Mouse (Mus musculus) C2C12 (cell line): ENCODE data around the gene Ube2f. TPM values are rescaled to one million over a fixed set of nuclear protein-coding genes. Genes with fewer than 3 reads are reported as not detected.

Experiments
- H3K27me3 ChIP-seq: one replicate; pipeline ENCODE4 v1.6.1; 2011; ENCODE audit not compliant: control insufficient read depth, insufficient read depth, insufficient read length
- H3K36me3 ChIP-seq: one replicate; pipeline ENCODE4 v1.6.1; 2011; ENCODE audit not compliant: control insufficient read depth, insufficient read depth
- H3K4me3 ChIP-seq: one replicate; pipeline ENCODE4 v1.5.1; 2011; ENCODE audit warnings: mild to moderate bottlenecking, control low read depth; ENCODE audit not compliant: poor library complexity, insufficient read depth, severe bottlenecking
- H3K79me2 ChIP-seq: one replicate; pipeline ENCODE4 v1.6.1; 2011; ENCODE audit not compliant: control insufficient read depth, insufficient read depth
- H3K79me3 ChIP-seq: one replicate; pipeline ENCODE4 v1.6.1; 2011; ENCODE audit warnings: low read depth, control low read depth
- H3ac ChIP-seq: one replicate; pipeline ENCODE3; 2011; ENCODE audit warnings: low read depth; ENCODE audit not compliant: control insufficient read depth, insufficient read length
- CEBPB ChIP-seq: IDR thresholded peaks from one replicate; pipeline ENCODE4 v1.6.1; 2011; ENCODE audit warnings: low read depth, mild to moderate bottlenecking, control low read depth, moderate library complexity
- CTCF ChIP-seq: IDR thresholded peaks from one replicate; pipeline ENCODE4 v1.5.1; 2011; ENCODE audit not compliant: control insufficient read depth, insufficient read depth, insufficient read length
- FOSL1 ChIP-seq: IDR thresholded peaks from one replicate; pipeline ENCODE4 v1.8.0; 2011; ENCODE audit warnings: mild to moderate bottlenecking, low read length; ENCODE audit not compliant: poor library complexity, insufficient read depth, severe bottlenecking
- MAX ChIP-seq: IDR thresholded peaks from one replicate; pipeline ENCODE4 v1.6.1; 2011; ENCODE audit warnings: mild to moderate bottlenecking, control low read depth
- MYOD1 ChIP-seq: IDR thresholded peaks from one replicate; pipeline ENCODE4 v1.6.1; 2011; ENCODE audit warnings: low read depth; ENCODE audit not compliant: control insufficient read depth, insufficient read length
- MYOG ChIP-seq: IDR thresholded peaks from one replicate; pipeline ENCODE4 v1.6.1; 2011; ENCODE audit not compliant: control insufficient read depth, insufficient read length; ENCODE audit errors: extremely low read depth
- USF1 ChIP-seq: IDR thresholded peaks from one replicate; pipeline ENCODE4 v1.6.1; 2011; ENCODE audit warnings: low read depth, mild to moderate bottlenecking, control low read depth, moderate library complexity
- long read RNA-seq, 2 experiments: library from polyadenylated mRNA; unstranded; transcript quantifications; one replicate each; pipeline ENCODE4 v2.0.0; 2019 to 2020
- polyA plus RNA-seq: library from polyadenylated mRNA; unstranded; fragments of >200 nt; fragmentation: generic; extraction: Trizol; gene quantifications from one replicate; pipeline ENCODE4 v1.2.1, GENCODE M21; 2012; ENCODE audit warnings: missing spikeins

Gene Ube2f
- 71.0 TPM for polyA plus RNA-seq
- long read RNA-seq, experiment 1, full-length matches to known transcripts = 46 of 54 reads
- long read RNA-seq, experiment 1, partial matches to known transcripts = 2 of 54 reads
- long read RNA-seq, experiment 1, other reads (novel, unspliced or antisense) = 6 of 54 reads
- long read RNA-seq, experiment 2, full-length matches to known transcripts = 115 of 140 reads
- long read RNA-seq, experiment 2, partial matches to known transcripts = 1 of 140 reads
- long read RNA-seq, experiment 2, other reads (novel, unspliced or antisense) = 24 of 140 reads

DNA sequence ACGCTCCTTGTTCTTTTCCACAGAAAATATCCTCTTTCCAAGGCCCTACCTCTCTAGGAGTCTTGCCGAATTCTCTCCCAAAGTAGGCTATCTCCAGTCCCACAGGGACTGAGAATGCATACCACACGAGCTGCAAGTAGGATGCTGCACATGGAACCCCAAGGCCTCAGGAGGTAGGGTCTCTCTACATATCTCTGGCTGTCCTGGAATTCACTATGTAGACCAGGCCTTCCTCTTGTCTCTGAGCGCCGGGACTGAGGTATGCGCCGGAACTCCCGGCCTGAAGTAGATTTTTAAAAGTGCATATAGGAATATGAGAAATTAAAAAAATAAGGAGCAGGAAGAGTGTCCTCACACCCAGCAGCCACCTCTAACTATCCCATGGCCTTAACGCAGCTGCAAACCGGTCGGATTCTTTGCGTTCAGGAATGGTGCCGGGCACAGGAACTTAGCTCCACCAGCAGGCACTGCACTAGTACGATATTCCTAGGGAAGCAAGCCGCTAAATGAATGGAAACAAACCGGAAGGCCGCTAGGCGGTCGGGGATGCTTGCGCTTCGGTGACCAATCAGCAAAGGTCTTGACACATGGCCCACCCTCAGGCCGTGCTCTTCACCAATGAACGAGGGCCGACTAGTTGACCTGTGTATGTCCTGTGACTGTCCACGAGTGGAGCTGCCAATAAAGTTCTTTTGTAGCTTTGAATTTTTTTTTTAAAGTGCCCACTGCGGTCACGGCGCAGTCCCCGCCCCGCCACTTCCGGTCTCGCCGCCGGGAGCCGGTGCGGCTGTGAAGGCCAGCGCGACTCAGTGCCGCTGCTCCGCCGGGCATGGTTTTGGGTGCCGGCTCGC lies at the start of gene Ube2f:
TSS of gene Ube2f (plus strand) at position 741 of the 851 bp plus-strand sequence.
- peaks cover 6% of the 10 kb centered on the region for H3K36me3 ChIP-seq
- peak within 1 kb of the TSS; percentile 88 for H3K4me3 ChIP-seq
- peak within 1 kb of the TSS; percentile 96 for H3ac ChIP-seq
- TF ChIP-seq USF1 (no peak), MAX (peak; percentile 93)
- H3K79me2 ChIP-seq = peaks cover 55% of the 10 kb centered on the region
- peaks cover 42% of the 10 kb centered on the region for H3K79me3 ChIP-seq
- H3K27me3 ChIP-seq = no peaks in the 10 kb centered on the region

DNA sequence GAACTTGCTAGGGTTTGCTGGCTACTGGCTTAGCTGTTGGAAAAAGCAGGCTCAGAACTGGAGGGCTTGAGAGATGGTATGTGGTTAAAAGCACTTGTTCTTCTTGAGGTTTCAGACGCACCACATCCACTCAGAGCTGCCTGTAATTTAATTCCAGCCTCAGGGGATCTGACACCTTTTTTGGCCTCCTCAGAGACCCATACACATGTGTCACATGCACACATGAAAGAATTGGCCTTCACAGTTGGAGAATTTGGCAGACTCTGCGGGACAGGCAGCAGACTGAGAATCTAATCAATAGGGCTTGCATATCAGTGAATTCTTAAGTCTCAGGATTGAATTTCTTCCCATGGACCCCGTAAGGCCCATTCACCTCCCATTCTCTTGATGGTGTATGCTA lies 49.0 kb upstream of the Ube2f start:
- Histone ChIP-seq H3K36me3 (no peaks in the 10 kb centered on the region), H3K27me3 (no peaks in the 10 kb centered on the region), H3K4me3 (no peak overlapping the region), H3ac (no peak overlapping the region), H3K79me3 (no peaks in the 10 kb centered on the region), H3K79me2 (no peaks in the 10 kb centered on the region)
- TF ChIP-seq MYOG (no peak), CTCF (no peak)

DNA sequence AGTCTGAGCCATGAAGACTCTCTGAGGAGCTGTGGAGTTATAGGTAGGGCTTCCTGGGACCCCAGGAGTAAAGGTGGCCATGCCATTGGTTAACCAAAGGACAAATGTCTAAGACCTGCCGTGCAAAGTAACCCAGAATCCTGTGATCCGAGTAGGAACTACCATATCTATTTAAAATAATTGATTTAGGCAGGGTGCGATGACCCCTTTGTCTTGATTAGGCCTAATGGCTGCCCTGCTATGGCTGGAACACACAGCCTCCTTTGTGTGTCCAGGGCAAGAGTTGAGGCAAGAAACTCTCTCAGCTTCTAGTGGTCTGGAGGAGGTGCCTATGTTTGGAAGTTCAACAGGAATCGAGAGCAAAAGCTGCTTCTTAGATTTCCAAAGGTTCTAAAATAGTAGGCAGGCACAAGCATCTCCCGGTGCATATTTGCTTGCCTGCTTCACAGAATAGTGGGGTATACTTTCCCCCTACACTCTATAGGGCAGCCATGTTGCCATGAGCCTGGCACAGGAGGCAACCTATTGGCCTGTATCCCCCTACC lies 45.8 kb upstream of the Ube2f start:
- no peaks in the 10 kb centered on the region for H3K36me3 ChIP-seq
- no peaks in the 10 kb centered on the region for H3K79me2 ChIP-seq
- no peak overlapping the region for H3K4me3 ChIP-seq
- H3K79me3 ChIP-seq = no peaks in the 10 kb centered on the region
- H3K27me3 ChIP-seq = no peaks in the 10 kb centered on the region
- H3ac ChIP-seq = no peak overlapping the region
- TF ChIP-seq MYOG (no peak), CEBPB (no peak), MYOD1 (no peak), FOSL1 (no peak), CTCF (no peak), USF1 (no peak), MAX (no peak)

DNA sequence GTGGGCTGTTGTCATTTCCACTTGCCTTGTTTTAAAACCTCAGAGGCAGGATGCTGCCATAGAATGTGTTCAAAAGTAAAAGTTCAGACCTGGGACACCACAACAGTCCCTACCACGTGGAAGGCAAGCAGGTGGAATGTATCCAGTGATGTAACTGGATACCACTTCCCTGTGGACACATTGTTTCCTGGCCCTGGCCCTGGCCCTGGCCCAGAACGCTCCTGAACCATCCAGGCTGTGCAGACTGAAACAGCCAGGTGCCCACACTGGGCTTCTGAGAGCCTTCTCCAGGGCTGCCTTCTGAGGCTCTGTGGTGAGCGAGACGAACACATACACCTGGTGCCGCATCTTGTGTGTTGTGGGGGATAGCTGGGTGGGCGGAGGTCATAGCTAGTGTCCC lies 44.5 kb upstream of the Ube2f start:
- no peaks in the 10 kb centered on the region for H3K27me3 ChIP-seq

DNA sequence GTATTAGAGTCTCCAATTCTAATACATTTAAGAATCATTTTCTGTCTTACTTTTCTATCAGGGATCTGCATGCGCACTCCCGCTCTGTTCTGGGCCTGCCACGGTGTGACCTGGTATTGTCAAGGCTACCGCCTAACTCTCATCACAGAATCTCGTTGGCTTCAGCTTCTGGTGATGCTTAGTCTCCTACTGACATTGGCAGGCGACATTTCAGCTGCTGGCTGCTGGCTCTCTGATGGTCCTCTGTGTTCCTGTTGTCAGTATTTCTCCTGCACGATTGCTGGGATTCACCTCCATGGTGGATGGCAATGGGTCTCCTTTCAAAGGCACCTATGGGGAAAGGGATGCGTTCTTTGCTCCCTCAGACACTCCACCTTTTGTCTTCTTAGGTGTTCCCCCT lies 43.8 kb upstream of the Ube2f start:
- Histone ChIP-seq H3K4me3 (no peak overlapping the region), H3ac (no peak overlapping the region)
- TF ChIP-seq MYOG (no peak), MYOD1 (no peak), FOSL1 (no peak), USF1 (no peak), MAX (no peak), CEBPB (no peak), CTCF (no peak)

More for the DNA sequence above, 44.5 kb upstream of the Ube2f start:
- Histone ChIP-seq H3K4me3 (no peak overlapping the region), H3K36me3 (no peaks in the 10 kb centered on the region), H3K79me3 (no peaks in the 10 kb centered on the region), H3K79me2 (no peaks in the 10 kb centered on the region), H3ac (no peak overlapping the region)
- TF ChIP-seq MYOG (no peak), FOSL1 (no peak), CEBPB (no peak), CTCF (no peak), USF1 (no peak), MYOD1 (no peak), MAX (no peak)

DNA sequence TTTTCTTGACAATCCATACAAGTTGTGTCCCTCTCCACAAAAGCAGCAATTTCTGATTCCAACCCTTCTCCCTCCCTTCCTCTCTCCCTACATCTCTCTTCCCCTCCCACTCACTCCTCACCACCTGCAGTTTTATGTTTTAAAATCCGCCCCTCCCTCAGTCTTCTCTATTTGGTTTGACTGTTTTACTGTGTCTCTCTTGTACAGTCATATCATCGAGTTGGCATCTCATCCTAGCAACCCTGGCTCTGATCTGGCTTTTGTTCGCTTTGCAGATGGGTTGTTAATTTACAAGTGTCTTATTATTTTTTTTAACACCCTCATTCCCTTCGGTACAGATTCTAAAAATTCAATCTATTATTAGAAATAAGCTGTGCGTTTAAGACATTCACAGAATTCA lies 43.2 kb upstream of the Ube2f start:
- H3K79me3 ChIP-seq = no peaks in the 10 kb centered on the region
- no peaks in the 10 kb centered on the region for H3K79me2 ChIP-seq

More for the DNA sequence above, 43.8 kb upstream of the Ube2f start:
- H3K79me2 ChIP-seq = no peaks in the 10 kb centered on the region
- H3K27me3 ChIP-seq = no peaks in the 10 kb centered on the region
- H3K79me3 ChIP-seq = no peaks in the 10 kb centered on the region
- no peaks in the 10 kb centered on the region for H3K36me3 ChIP-seq

More for the DNA sequence above, 43.2 kb upstream of the Ube2f start:
- no peaks in the 10 kb centered on the region for H3K36me3 ChIP-seq
- no peaks in the 10 kb centered on the region for H3K27me3 ChIP-seq
- TF ChIP-seq MYOG (no peak), CTCF (no peak), MAX (no peak)
- H3K4me3 ChIP-seq = no peak overlapping the region
- H3ac ChIP-seq = no peak overlapping the region
